Mouse (Mus musculus): ENCODE measurements at regions not wholly inside any gene's neighbourhood (a gene's known extent, or its start where the extent isn't known, plus 50 kb on each side); places are given as distances from the start of the nearest gene placed in this dataset.

- TF ChIP-seq CHD2 (IDR thresholded peaks at IDR 0.05; ENCODE audit: low read depth, low read length): no peak
- TF ChIP-seq ZNF384 (IDR thresholded peaks at IDR 0.05; ENCODE audit: low read depth, low read length): peak; percentile 54; the same call in 1 of the 2 replicates
Measured at GRCm38 (mm10) chr6:101777864-101778263, 400.2 kb upstream of the Pdzrn3 start.

Data from ES-E14 (cell line).